Mouse (Mus musculus): ENCODE data around the gene Zfp949. TPM values are rescaled to one million over a fixed set of nuclear protein-coding genes. Genes with fewer than 3 reads are reported as not detected.
"Not testable (repeated sequence)": the region's sequence is repeated elsewhere in the genome, so short reads cannot be mapped to it uniquely, and the experiment has no call there.

Gene Zfp949
- total RNA-seq, 2 experiments from 2014 or later, result 10.3 to 11.3 TPM

- DNase-seq (ENCODE audit: low spot score in 2 of 2), result no peak
These were observed 8.1 kb upstream of the Zfp949 start for GRCm38 (mm10) chr9:88539546-88540224.

GRCm38 (mm10) chr9:88542816-88543215 lies 5.0 kb upstream of the Zfp949 start:
- DNase-seq (ENCODE audit: low spot score in 2 of 2), result no peak

GRCm38 (mm10) chr9:88545534-88545933 lies 2.3 kb upstream of the Zfp949 start:
- no peak for DNase-seq (ENCODE audit: low spot score in 2 of 2)

DNA sequence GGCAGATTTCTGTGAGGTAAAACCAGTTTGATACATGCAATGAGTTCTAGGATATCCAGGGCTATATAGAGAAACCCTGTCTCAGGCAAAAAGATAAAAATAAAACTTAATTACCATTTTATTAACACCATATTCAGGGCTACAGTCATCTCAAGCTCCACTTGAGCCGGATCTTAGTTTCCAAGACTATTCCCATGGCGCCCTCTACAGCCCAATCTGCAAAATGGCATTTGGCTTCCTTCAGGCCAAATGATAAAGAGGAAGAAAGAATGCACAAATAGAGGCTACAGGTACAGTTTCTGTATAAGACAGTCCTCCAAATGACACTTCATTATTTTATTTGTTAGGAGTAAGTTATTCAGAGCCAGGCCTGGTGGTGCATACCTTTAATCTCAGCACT lies 1.7 kb upstream of the Zfp949 start:
- peak; percentile 47 to 53 for DNase-seq (ENCODE audit: low spot score in 2 of 2)

DNA sequence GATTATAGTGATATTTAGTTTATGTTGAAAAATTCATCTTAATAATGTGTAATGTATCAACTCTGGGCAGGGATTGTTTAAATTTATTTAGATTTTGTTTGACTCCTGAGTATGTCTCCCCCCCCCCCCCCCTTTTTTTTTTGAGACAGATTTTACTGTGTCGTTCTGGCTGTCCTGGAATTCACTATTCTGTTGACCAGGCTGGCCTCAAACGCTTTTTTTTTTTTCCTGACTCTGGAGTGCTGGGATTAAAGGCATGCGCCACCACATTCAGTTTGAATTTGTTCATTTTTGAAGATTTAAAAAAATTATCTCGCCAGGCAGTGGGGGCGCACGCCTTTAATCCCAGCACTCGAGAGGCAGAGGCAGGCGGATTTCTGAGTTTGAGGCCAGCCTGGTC lies 1.2 kb upstream of the Zfp949 start:
- no peak for DNase-seq (ENCODE audit: low spot score in 2 of 2)

DNA sequence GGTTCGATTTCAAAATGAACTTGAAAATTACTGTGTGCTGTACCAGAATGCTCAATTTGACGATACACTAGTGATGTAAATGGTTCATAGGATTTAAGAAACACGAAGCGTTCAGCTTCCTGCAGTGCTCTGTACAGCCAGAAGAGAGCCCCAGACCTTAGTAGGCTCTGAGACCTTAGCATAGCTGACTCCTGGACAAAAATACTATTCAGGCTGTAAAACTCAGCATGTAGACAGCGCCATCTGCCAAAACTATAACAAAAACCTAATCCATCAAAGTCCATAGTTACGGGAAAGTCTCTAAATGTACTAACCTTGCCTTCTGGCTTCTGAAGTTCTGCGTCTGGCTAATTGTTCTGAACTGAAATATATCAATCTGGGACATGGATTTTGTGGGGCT lies 550 bp upstream of the Zfp949 start:
- peak in 1 of 2 experiments; percentile 6 for DNase-seq (ENCODE audit: low spot score in 2 of 2)

- no peak for DNase-seq (ENCODE audit: low spot score in 2 of 2)
These were observed 760 bp downstream of the Zfp949 start for GRCm38 (mm10) chr9:88548614-88548945.

DNA sequence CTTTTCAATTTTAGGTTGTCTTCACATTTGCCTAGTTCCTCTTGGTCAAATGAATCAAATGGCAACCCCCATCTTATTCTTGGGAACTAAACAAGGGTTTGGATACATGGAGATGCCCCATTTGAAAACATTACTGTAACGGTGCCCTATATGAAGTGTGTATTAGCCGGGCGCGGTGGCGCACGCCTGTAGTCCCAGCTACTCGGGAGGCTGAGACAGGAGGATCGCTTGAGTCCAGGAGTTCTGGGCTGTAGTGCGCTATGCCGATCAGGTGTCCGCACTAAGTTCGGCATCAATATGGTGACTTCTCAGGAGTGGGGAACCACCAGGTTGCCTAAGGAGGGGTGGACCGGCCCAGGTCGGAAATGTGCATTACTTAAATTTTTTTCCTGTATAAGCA lies 5.3 kb downstream of the Zfp949 start:
- DNase-seq (ENCODE audit: low spot score in 2 of 2), result no peak

DNA sequence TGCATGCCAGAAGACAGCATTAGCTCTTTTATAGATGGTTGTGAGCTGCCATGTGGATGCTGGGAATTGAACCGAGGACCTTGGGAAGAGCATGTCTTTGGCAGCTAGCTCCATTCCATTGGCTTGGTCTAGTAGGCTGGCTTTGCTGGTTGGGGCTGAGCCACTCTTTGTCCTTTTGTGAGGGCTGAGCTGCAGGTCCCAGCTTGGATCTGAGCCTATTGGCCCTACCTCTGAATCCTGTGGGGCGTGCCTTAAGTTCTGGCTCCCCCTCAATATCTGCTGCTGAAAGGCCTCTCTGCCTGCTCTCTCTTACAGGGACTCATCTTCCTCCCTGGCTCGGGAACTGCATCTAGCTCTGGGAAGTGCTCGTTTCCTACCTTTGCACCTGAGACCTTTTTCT lies 10.3 kb downstream of the Zfp949 start:
- no peak for DNase-seq (ENCODE audit: low spot score in 2 of 2)

- not testable (repeated sequence) for DNase-seq (ENCODE audit: low spot score in 2 of 2)
These were observed 13.7 kb downstream of the Zfp949 start for GRCm38 (mm10) chr9:88561476-88561875.

- DNase-seq (ENCODE audit: low spot score in 2 of 2), result not testable (repeated sequence)
These were observed 22.7 kb downstream of the Zfp949 start for GRCm38 (mm10) chr9:88570471-88570870.

- DNase-seq (ENCODE audit: low spot score in 2 of 2), result not testable (repeated sequence)
These were observed 32.8 kb downstream of the Zfp949 start, which contains the start of gene Trim43a for GRCm38 (mm10) chr9:88580591-88580990. Trim43a (plus strand) TSS chr9:88580891.

DNA sequence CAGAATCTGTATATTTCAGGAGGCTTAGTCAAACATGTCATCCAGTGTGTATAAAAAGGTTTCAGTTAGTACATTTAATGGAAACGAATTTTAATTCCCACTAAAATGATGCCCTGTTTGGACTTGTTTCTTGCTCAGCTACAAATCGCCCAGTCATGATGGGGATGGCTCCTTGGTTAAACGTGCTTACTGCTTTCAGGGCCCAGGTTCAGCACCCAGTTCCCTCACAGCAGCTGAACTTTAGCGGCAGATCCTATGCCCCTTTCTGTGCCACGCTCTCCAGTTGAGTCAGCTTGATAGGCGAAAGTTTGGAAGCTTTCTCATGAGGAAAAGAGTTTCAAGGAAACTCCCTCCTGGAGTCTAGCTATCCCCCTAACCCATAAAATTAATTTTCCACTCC lies 45.9 kb downstream of the Zfp949 start:
- not testable (repeated sequence) for DNase-seq (ENCODE audit: low spot score in 2 of 2)

- DNase-seq (ENCODE audit: low spot score in 2 of 2), result peak; percentile 100
These were observed 51.7 kb downstream of the Zfp949 start for GRCm38 (mm10) chr9:88599206-88600162.

Other genes starting within 250 kb of the Zfp949 start
- 1 to 10 TPM; 6.3 to 8.4 TPM for gene Nt5e, start 220.8 kb upstream of the Zfp949 start, total RNA-seq (2021)
- gene Snx14, start 109.1 kb upstream of the Zfp949 start, total RNA-seq (2021), result 10 to 100 TPM; 38.7 to 55.1 TPM
- gene Gm20537, start 91.4 kb upstream of the Zfp949 start, total RNA-seq (2021), result 1 to 10 TPM in 1 of 2 experiments, under 1 TPM in 1; 0.99 to 1.2 TPM
- gene Syncrip, start 65.4 kb upstream of the Zfp949 start, total RNA-seq (2021), result 10 to 100 TPM; 72.3 to 93.0 TPM
- gene Trim43a, start 32.9 kb downstream of the Zfp949 start, total RNA-seq (2021), result under 1 TPM; 0.38 to 0.40 TPM
- 10 to 100 TPM; 33.6 to 38.1 TPM for gene Mthfsl, start 172.3 kb downstream of the Zfp949 start, total RNA-seq (2021)
- 1 to 10 TPM in 1 of 2 experiments, under 1 TPM in 1; 0.56 to 4.1 TPM for gene Bcl2a1d, start 183.9 kb downstream of the Zfp949 start, total RNA-seq (2021)